Mouse (Mus musculus) MEL (cell line): ENCODE results near the gene Id3. TPM values are rescaled to one million over a fixed set of nuclear protein-coding genes. Genes with fewer than 3 reads are reported as not detected.

Experiments used
- DNase-seq: peaks from one replicate; pipeline ENCODE4 v3.0.0; 2011; ENCODE audit warnings: low read depth, low spot score
- H3K27ac ChIP-seq: 2 replicates; pipeline ENCODE4 v1.5.1; 2012; ENCODE audit warnings: low read depth, mild to moderate bottlenecking, control low read depth, low read length, moderate library complexity; ENCODE audit not compliant: control insufficient read depth
- H3K27me3 ChIP-seq, 2 experiments: fragments of 150-350 bp in 1 of 2; sonication (generic) in 1 of 2; 2 replicates each; pipeline ENCODE4 v1.6.1; 2012; ENCODE audit warnings: low read length in 2 of 2, mild to moderate bottlenecking in 2 of 2, improper control_type of control experiment in 1 of 2, moderate library complexity in 1 of 2; ENCODE audit not compliant: insufficient read depth in 2 of 2, control insufficient read depth in 1 of 2
- H3K36me3 ChIP-seq, 2 experiments: 2 replicates each; pipeline ENCODE4 v1.6.1; 2012 to 2014; ENCODE audit warnings: low read length in 2 of 2, improper control_type of control experiment in 1 of 2, inconsistent platforms in 1 of 2, mild to moderate bottlenecking in 1 of 2; ENCODE audit not compliant: insufficient read depth in 2 of 2, control insufficient read depth in 1 of 2
- H3K4me1 ChIP-seq, 2 experiments: fragments of 150-350 bp in 1 of 2; sonication (generic) in 1 of 2; 2 replicates each; pipeline ENCODE4 v1.6.1; 2012; ENCODE audit warnings: low read length in 2 of 2, improper control_type of control experiment in 1 of 2, mild to moderate bottlenecking in 1 of 2; ENCODE audit not compliant: insufficient read depth in 2 of 2, control insufficient read depth in 1 of 2
- H3K4me3 ChIP-seq, 2 experiments: fragments of 150-350 bp in 1 of 2; sonication (generic) in 1 of 2; 2 replicates each; pipeline ENCODE4 v1.5.1; 2012; ENCODE audit warnings: low read depth in 2 of 2, low read length in 2 of 2, mild to moderate bottlenecking in 2 of 2, moderate library complexity in 2 of 2, control low read depth in 1 of 2, improper control_type of control experiment in 1 of 2; ENCODE audit not compliant: control insufficient read depth in 1 of 2, insufficient read depth in 1 of 2
- H3K79me2 ChIP-seq: 2 replicates; pipeline ENCODE4 v1.6.1; 2012; ENCODE audit warnings: mild to moderate bottlenecking, low read length, moderate library complexity; ENCODE audit not compliant: control insufficient read depth, poor library complexity, insufficient read depth
- H3K9ac ChIP-seq: 2 replicates; pipeline ENCODE4 v1.6.1; 2012; ENCODE audit warnings: low read depth, mild to moderate bottlenecking, control low read depth, low read length, moderate library complexity; ENCODE audit not compliant: control insufficient read depth, poor library complexity, severe bottlenecking
- H3K9me3 ChIP-seq: fragments of 150-350 bp; sonication (generic); replicated peaks from 2 replicates; pipeline ENCODE4 v1.6.1; 2012; ENCODE audit warnings: mild to moderate bottlenecking, low read length, improper control_type of control experiment, moderate library complexity; ENCODE audit not compliant: insufficient read depth
- CTCF ChIP-seq, 3 experiments: IDR thresholded peaks in 2 of 3; conservative IDR thresholded peaks in 1 of 3; 2 replicates each; pipeline ENCODE4 v1.5.1; 2011 to 2012; ENCODE audit warnings: low read length in 3 of 3, low read depth in 2 of 3, mild to moderate bottlenecking in 2 of 3, improper control_type of control experiment in 1 of 3, inconsistent platforms in 1 of 3, mixed read lengths in 1 of 3, moderate library complexity in 1 of 3; ENCODE audit not compliant: control insufficient read depth in 1 of 3, insufficient read depth in 1 of 3, poor library complexity in 1 of 3, severe bottlenecking in 1 of 3
- E2F4 ChIP-seq: IDR thresholded peaks from 2 replicates; pipeline ENCODE4 v1.6.1; 2011; ENCODE audit warnings: low read depth, low read length, improper control_type of control experiment, borderline replicate concordance
- GABPA ChIP-seq: IDR thresholded peaks from 2 replicates; pipeline ENCODE4 v1.6.1; 2012; ENCODE audit warnings: low read depth, mild to moderate bottlenecking, inconsistent platforms, low read length, improper control_type of control experiment, moderate library complexity
- GATA1 ChIP-seq: IDR thresholded peaks from 2 replicates; pipeline ENCODE4 v1.6.1; 2011; ENCODE audit warnings: low read depth, low read length, improper control_type of control experiment
- KAT2A ChIP-seq: conservative IDR thresholded peaks from 2 replicates; pipeline ENCODE4 v1.6.1; 2012; ENCODE audit warnings: low read depth, low read length, improper control_type of control experiment, inconsistent platforms
- MAFK ChIP-seq: IDR thresholded peaks from 2 replicates; pipeline ENCODE4 v1.6.1; 2011; ENCODE audit warnings: low read depth, mild to moderate bottlenecking, low read length, improper control_type of control experiment, borderline replicate concordance
- MYB ChIP-seq: IDR thresholded peaks from 2 replicates; pipeline ENCODE4 v1.6.1; 2011; ENCODE audit warnings: mild to moderate bottlenecking, low read depth, low read length, improper control_type of control experiment
- NRF1 ChIP-seq: IDR thresholded peaks from 2 replicates; pipeline ENCODE4 v1.6.1; 2014; ENCODE audit warnings: low read depth, mild to moderate bottlenecking, inconsistent platforms, low read length, improper control_type of control experiment, moderate library complexity; ENCODE audit not compliant: poor library complexity, insufficient read depth, severe bottlenecking
- POLR2A ChIP-seq, 2 experiments: IDR thresholded peaks; 2 replicates each; pipeline ENCODE4 v1.6.1; 2011 to 2012; ENCODE audit warnings: low read length in 2 of 2, mild to moderate bottlenecking in 2 of 2, control low read depth in 1 of 2, improper control_type of control experiment in 1 of 2, low read depth in 1 of 2, moderate library complexity in 1 of 2; ENCODE audit not compliant: control insufficient read depth in 1 of 2, insufficient read depth in 1 of 2, poor library complexity in 1 of 2
- POLR2AphosphoS5 ChIP-seq: IDR thresholded peaks from 2 replicates; pipeline ENCODE4 v1.6.1; 2012; ENCODE audit warnings: low read depth, borderline replicate concordance, mild to moderate bottlenecking, inconsistent platforms, low read length, moderate library complexity, mixed read lengths
- RCOR1 ChIP-seq: IDR thresholded peaks from 2 replicates; pipeline ENCODE4 v1.6.1; 2012; ENCODE audit warnings: low read depth, mild to moderate bottlenecking, inconsistent platforms, low read length, improper control_type of control experiment
- SMC3 ChIP-seq: IDR thresholded peaks from 2 replicates; pipeline ENCODE4 v1.6.1; 2011; ENCODE audit warnings: low read depth, low read length, improper control_type of control experiment
- USF1 ChIP-seq: IDR thresholded peaks from 2 replicates; pipeline ENCODE4 v1.6.1; 2014; ENCODE audit warnings: low read depth, mild to moderate bottlenecking, inconsistent platforms, low read length, improper control_type of control experiment, moderate library complexity
- ZC3H11A ChIP-seq: IDR thresholded peaks from 2 replicates; pipeline ENCODE4 v1.6.1; 2012; ENCODE audit warnings: low read depth, mild to moderate bottlenecking, inconsistent platforms, low read length, improper control_type of control experiment
- polyA plus RNA-seq, 2 experiments: library from polyadenylated mRNA; stranded (reverse) in 1 of 2; unstranded in 1 of 2; fragments of >175 nt in 1 of 2; fragments of >200 nt in 1 of 2; gene quantifications; 2 replicates each; pipeline versions ENCODE4 v1.2.1 to v1.2.4; 2012; ENCODE audit warnings: low replicate concordance in 2 of 2, low read depth in 1 of 2; ENCODE audit not compliant: insufficient read length in 2 of 2, insufficient read depth in 1 of 2, missing spikeins in 1 of 2
- total RNA-seq: library from RNA; depleted of rRNA; stranded (reverse); fragments of 300-350 nt; gene quantifications from 2 replicates; pipeline ENCODE4 v1.2.3, GENCODE M21; 2012

Id3 gene
- total and polyA plus RNA-seq, 3 experiments: 0.17 to 0.27 TPM; not detected in 1

GRCm38 (mm10) chr4:136129842-136130241, 13.5 kb upstream of the Id3 start:
- no peaks in the 10 kb centered on the region for H3K9me3 ChIP-seq
- TF ChIP-seq ZC3H11A (no peak), CTCF (IDR thresholded peaks at IDR 0.05 in 2 of 3, conservative IDR thresholded peaks at IDR 0.05 in 1 of 3; ENCODE audit: control insufficient read depth in 1 of 3, insufficient read depth in 1 of 3, low read depth in 2 of 3, low read length in 3 of 3, poor library complexity in 1 of 3, severe bottlenecking in 1 of 3) (peak in 2 of 3 experiments; percentile 10 to 20; a peak in 2 of 6 replicates), GABPA (no peak), KAT2A (no peak), GATA1 (no peak), RCOR1 (no peak)
- H3K27ac ChIP-seq: no peak overlapping the region
- peaks cover 0 to 3% of the 10 kb centered on the region in 2 experiments; a peak in 2 of 4 replicates for H3K36me3 ChIP-seq
- no peak overlapping the region for H3K4me3 ChIP-seq
- no peaks in the 10 kb centered on the region for H3K79me2 ChIP-seq
- H3K9ac ChIP-seq: no peak overlapping the region
- DNase-seq: no peak
- H3K27me3 ChIP-seq: peaks cover 10 to 12% of the 10 kb centered on the region in 2 experiments
- peaks cover 0 to 22% of the 10 kb centered on the region in 2 experiments; a peak in 2 of 4 replicates for H3K4me1 ChIP-seq

GRCm38 (mm10) chr4:136133801-136134200, 9.5 kb upstream of the Id3 start:
- H3K4me1 ChIP-seq: peaks cover 0 to 6% of the 10 kb centered on the region in 2 experiments; a peak in 1 of 4 replicates

GRCm38 (mm10) chr4:136134418-136134977, 8.8 kb upstream of the Id3 start:
- H3K9ac ChIP-seq: no peak overlapping the region
- no peaks in the 10 kb centered on the region for H3K4me1 ChIP-seq
- no peaks in the 10 kb centered on the region for H3K36me3 ChIP-seq
- peaks cover 10 to 17% of the 10 kb centered on the region in 2 experiments for H3K27me3 ChIP-seq
- no peaks in the 10 kb centered on the region for H3K9me3 ChIP-seq
- DNase-seq: no peak
- H3K27ac ChIP-seq: no peak overlapping the region
- H3K4me3 ChIP-seq: no peak overlapping the region
- no peaks in the 10 kb centered on the region for H3K79me2 ChIP-seq
- TF ChIP-seq MYB (no peak), E2F4 (no peak), RCOR1 (no peak), SMC3 (no peak), KAT2A (no peak), NRF1 (no peak), MAFK (no peak), USF1 (no peak)

More at GRCm38 (mm10) chr4:136133801-136134200, 9.5 kb upstream of the Id3 start:
- Histone ChIP-seq H3K9me3 (no peaks in the 10 kb centered on the region), H3K27ac (no peak overlapping the region), H3K27me3 (peaks cover 10 to 17% of the 10 kb centered on the region in 2 experiments), H3K9ac (no peak overlapping the region), H3K4me3 (no peak overlapping the region), H3K79me2 (no peaks in the 10 kb centered on the region), H3K36me3 (no peaks in the 10 kb centered on the region)
- DNase-seq: no peak
- TF ChIP-seq SMC3: no peak
- no peak for TF ChIP-seq ZC3H11A
- no peak for TF ChIP-seq POLR2AphosphoS5
- no peak for TF ChIP-seq POLR2A (IDR thresholded peaks at IDR 0.05; ENCODE audit: control insufficient read depth in 1 of 2, insufficient read depth in 1 of 2, low read depth in 1 of 2, low read length in 2 of 2, poor library complexity in 1 of 2)
